ENCODE assay signal across 23 mouse cellular contexts in genomic region chr7:68905793-68906192, GRCm38 (mm10).
DNase-seq lines count a peak whose midpoint lies in the region; ATAC-seq and TF ChIP-seq lines count a peak whose summit lies in the region.
"Had no signal": no experiment of that assay in that cellular context is flagged by ENCODE, and none has a peak within 500 bp of the region (broad histone marks: within the 10 kb centered on the region; RNA-seq: fewer than 3 reads in every experiment).

No protein-coding gene starts in this region.

- WGBS in liver, embryonic 12.5 days (ENCODE audit: insufficient replicate concordance) = 74% methylated on average over 4 of the region's 4 CpGs

- intact Hi-C loops in left cerebral cortex, postnatal 25 days (cut with DNase I) = loop anchor here (1.0 to 5.0 kb wide), 2 partner anchors 48 to 72 kb away; no protein-coding TSS in a partner anchor
- intact Hi-C loops in left cerebral cortex, adult 2 months (cut with DNase I) = loop anchor here (2.0 kb wide), 1 partner anchor 73 kb away; no protein-coding TSS in a partner anchor

- H3K9me3 ChIP-seq in liver, embryonic 12.5 days (replicated peaks) = no peaks in the 10 kb centered on the region
- H3K9me3 ChIP-seq: embryonic facial prominence, embryonic 15.5 days; heart, embryonic 15.5 days; limb, embryonic 12.5 days; liver, embryonic 13.5 days; midbrain, embryonic 10.5 days; neural tube, embryonic 13.5 days had no signal

- peak; percentile 11 to 22 for DNase-seq in cerebellum, postnatal 10 days
- no peak for DNase-seq in cerebellum, postnatal 4 days (ENCODE audit: low spot score in 2 of 2)
- DNase-seq in frontal cortex, adult 2 months (ENCODE audit: extremely low spot score in 1 of 2, low spot score in 1 of 2) = peak; percentile 23 to 40
- DNase-seq in frontal cortex, postnatal 10 days (ENCODE audit: low spot score in 2 of 2) = no peak
- peak; percentile 32 to 58 for DNase-seq in left cerebral cortex, postnatal 25 days (ENCODE audit: low spot score in 2 of 2)
- no peak for DNase-seq in left cerebral cortex, adult 2 months (ENCODE audit: extremely low spot score in 1 of 2, low spot score in 2 of 2)
- peak; percentile 57 for DNase-seq in brain, adult 2 months (ENCODE audit: low read depth, low spot score)
- DNase-seq: adrenal gland, adult 8-10 months; cerebellum, postnatal 25 days; gastrocnemius, postnatal 25 days; heart, adult 2 months; kidney, adult 18-20 months; liver, embryonic 13.5 days; lung, embryonic 14.5 days; thymus, postnatal 14 days had no signal

- TF ChIP-seq CTCF in left cerebral cortex, adult 2 months (IDR thresholded peaks at IDR 0.05) = no peak

- H3K4me3 ChIP-seq in left cerebral cortex, adult 2 months = no peak overlapping the region
- no peak overlapping the region for H3K4me3 ChIP-seq in liver, embryonic 12.5 days
- H3K4me3 ChIP-seq: embryonic facial prominence, embryonic 15.5 days; heart, adult 2 months; heart, embryonic 15.5 days; limb, embryonic 12.5 days; liver, embryonic 13.5 days; midbrain, embryonic 10.5 days; neural tube, embryonic 13.5 days had no signal

- H3K36me3 ChIP-seq in liver, embryonic 12.5 days = no peaks in the 10 kb centered on the region
- H3K36me3 ChIP-seq: embryonic facial prominence, embryonic 15.5 days; heart, embryonic 15.5 days; limb, embryonic 12.5 days; liver, embryonic 13.5 days; midbrain, embryonic 10.5 days; neural tube, embryonic 13.5 days had no signal

- no peaks in the 10 kb centered on the region for H3K27me3 ChIP-seq in liver, embryonic 12.5 days (replicated peaks)
- H3K27me3 ChIP-seq: embryonic facial prominence, embryonic 15.5 days; heart, embryonic 15.5 days; limb, embryonic 12.5 days; liver, embryonic 13.5 days; neural tube, embryonic 13.5 days had no signal

- no peak overlapping the region for H3K4me2 ChIP-seq in liver, embryonic 12.5 days
- H3K4me2 ChIP-seq: embryonic facial prominence, embryonic 15.5 days; heart, embryonic 15.5 days; limb, embryonic 12.5 days; liver, embryonic 13.5 days; lung, embryonic 14.5 days; neural tube, embryonic 13.5 days had no signal

- H3K9ac ChIP-seq in liver, embryonic 12.5 days = no peak overlapping the region
- H3K9ac ChIP-seq: embryonic facial prominence, embryonic 15.5 days; heart, embryonic 15.5 days; limb, embryonic 12.5 days; liver, embryonic 13.5 days; lung, embryonic 14.5 days; neural tube, embryonic 13.5 days had no signal

- no peaks in the 10 kb centered on the region for H3K4me1 ChIP-seq in liver, embryonic 12.5 days
- H3K4me1 ChIP-seq: embryonic facial prominence, embryonic 15.5 days; heart, embryonic 15.5 days; limb, embryonic 12.5 days; liver, embryonic 13.5 days; midbrain, embryonic 10.5 days had no signal

- ATAC-seq in liver, embryonic 12.5 days = no peak

- H3K27ac ChIP-seq in left cerebral cortex, adult 2 months = no peak overlapping the region
- H3K27ac ChIP-seq in liver, embryonic 12.5 days = no peak overlapping the region
- H3K27ac ChIP-seq: embryonic facial prominence, embryonic 15.5 days; heart, adult 2 months; heart, embryonic 15.5 days; kidney, postnatal 0 days; limb, embryonic 12.5 days; liver, embryonic 13.5 days; macrophage; midbrain, embryonic 10.5 days; neural tube, embryonic 13.5 days had no signal

Comparison
In these comparisons a context has a peak if more than half of its experiments do, and no peak if none do; other contexts are left out.
1. DNase-seq: peak in cerebellum, postnatal 10 days (2 of 2), frontal cortex, adult 2 months (2 of 2), left cerebral cortex, postnatal 25 days (2 of 2) and brain, adult 2 months (single experiment); none in cerebellum, postnatal 4 days (0 of 2), frontal cortex, postnatal 10 days (0 of 2) and left cerebral cortex, adult 2 months (0 of 2).